Mouse (Mus musculus) testis, adult 2 months (tissue): ENCODE results near the gene Uba5.

Source experiments
- CTCF ChIP-seq: fragments of 200-500 bp; IDR thresholded peaks from 2 replicates; pipeline ENCODE4 v1.5.1; 2012; ENCODE audit warnings: low read depth, mild to moderate bottlenecking, inconsistent platforms, low read length, moderate library complexity; ENCODE audit not compliant: control insufficient read depth, insufficient read depth, insufficient replicate concordance
- POLR2A ChIP-seq: fragments of 200-500 bp; IDR thresholded peaks from 2 replicates; pipeline ENCODE4 v1.6.1; 2012; ENCODE audit warnings: low read depth, mild to moderate bottlenecking, inconsistent platforms, low read length, moderate library complexity; ENCODE audit not compliant: control insufficient read depth

DNA sequence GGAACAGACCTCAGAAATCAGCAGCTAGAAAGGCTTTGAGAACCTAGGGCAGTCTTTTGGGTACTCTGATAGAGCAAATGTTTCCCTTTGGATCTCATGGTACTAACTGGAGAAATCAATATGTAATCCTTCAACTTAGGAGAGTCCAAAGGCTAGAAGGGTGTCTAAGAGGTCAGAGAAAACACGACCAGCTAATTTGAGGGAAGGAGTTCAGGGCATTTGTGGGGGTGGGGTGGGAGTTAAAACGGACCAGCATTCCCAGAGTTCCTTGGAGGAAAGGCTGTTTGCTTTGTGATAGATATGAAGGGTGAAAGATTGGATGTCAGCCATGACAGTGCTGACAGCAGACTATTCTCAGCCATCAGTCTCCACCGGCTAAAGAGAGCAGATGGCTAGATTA lies 62.3 kb downstream of the Uba5 start:
- TF ChIP-seq POLR2A (no peak), CTCF (no peak)
